Mouse (Mus musculus): Measurements from ENCODE around the gene Olfr620.

DNA sequence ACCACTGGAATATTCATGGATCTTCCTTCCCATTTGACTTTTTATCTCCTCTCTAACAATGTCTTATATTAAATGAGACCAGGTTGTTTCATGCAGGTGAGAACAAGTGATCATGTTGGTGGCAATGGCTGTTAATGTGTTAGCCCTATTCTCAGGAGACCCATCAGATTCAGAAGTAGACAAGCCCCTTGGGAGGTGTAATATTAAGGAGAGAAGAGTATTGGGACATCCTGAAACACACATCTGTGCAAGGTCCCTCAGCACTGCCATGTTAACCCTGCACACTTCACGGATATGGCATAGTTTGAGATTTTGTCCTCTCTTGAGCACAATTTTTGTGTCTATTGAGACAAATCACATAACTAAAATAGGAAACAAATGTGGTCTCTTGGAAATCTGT lies 30.3 kb upstream of the Olfr620 start, which contains the start of gene Olfr622:
- TF ChIP-seq GABPA (IDR thresholded peaks at IDR 0.05; ENCODE audit: low read depth, low read length) (no peak), MEF2A (IDR thresholded peaks at IDR 0.05; ENCODE audit: extremely low read depth, insufficient replicate concordance, low read depth, low read length, poor library complexity, severe bottlenecking) (no peak), POLR2AphosphoS2 (IDR thresholded peaks at IDR 0.05; ENCODE audit: low read length) (no peak), HCFC1 (IDR thresholded peaks at IDR 0.05; ENCODE audit: low read depth, low read length) (no peak), TCF12 (IDR thresholded peaks at IDR 0.05; ENCODE audit: low read depth, low read length) (no peak), POLR2AphosphoS5 (IDR thresholded peaks at IDR 0.05; ENCODE audit: borderline replicate concordance, low read depth, low read length) (no peak), E2F4 (IDR thresholded peaks at IDR 0.05; ENCODE audit: borderline replicate concordance, low read depth, low read length) (no peak), ZMIZ1 (IDR thresholded peaks at IDR 0.05; ENCODE audit: low read depth, low read length) (no peak), CTCF (IDR thresholded peaks at IDR 0.05 in 2 of 3, conservative IDR thresholded peaks at IDR 0.05 in 1 of 3; ENCODE audit: control insufficient read depth in 1 of 3, insufficient read depth in 1 of 3, low read depth in 2 of 3, low read length in 3 of 3, poor library complexity in 1 of 3, severe bottlenecking in 1 of 3) (no peak)
